ENCODE assay signal across 8 mouse cellular contexts in genomic region chr19:56549033-56549680, GRCm38 (mm10). TPM values are rescaled to one million over a fixed set of nuclear protein-coding genes. Genes with fewer than 3 reads are reported as not detected.
A peak's percentile ranks its signal among the peaks of the same experiment; 100 is the strongest.
DNase-seq lines count a peak whose midpoint lies in the region; ATAC-seq and TF ChIP-seq lines count a peak whose summit lies in the region.

No protein-coding gene starts in this region.

- no peak for TF ChIP-seq POLR2A in lung, adult 2 months (IDR thresholded peaks at IDR 0.05; ENCODE audit: borderline replicate concordance, extremely low read depth, low read depth, low read length)

- no peaks in the 10 kb centered on the region for H3K27me3 ChIP-seq in embryonic facial prominence, embryonic 14.5 days (replicated peaks; ENCODE audit: control insufficient read depth, insufficient read depth, low read length)
- no peaks in the 10 kb centered on the region for H3K27me3 ChIP-seq in intestine, embryonic 15.5 days (replicated peaks)
- H3K27me3 ChIP-seq in midbrain, embryonic 11.5 days (ENCODE audit: control insufficient read depth, insufficient read depth, low read length) = no peaks in the 10 kb centered on the region

- TF ChIP-seq CTCF in lung, adult 2 months (IDR thresholded peaks at IDR 0.05; ENCODE audit: insufficient read depth, low read length) = no peak

- WGBS in lung, adult 2 months = 13% methylated on average over 18 of the region's 18 CpGs
- 17% methylated on average over 18 of the region's 18 CpGs for WGBS in embryonic facial prominence, embryonic 14.5 days
- WGBS in intestine, embryonic 15.5 days = 17% methylated on average over 18 of the region's 18 CpGs
- 33% methylated on average over 18 of the region's 18 CpGs for WGBS in midbrain, embryonic 11.5 days

- peak overlapping the region; percentile 98 for H3K4me3 ChIP-seq in lung, adult 2 months (replicated peaks; ENCODE audit: extremely low read depth, low read depth, low read length)
- H3K4me3 ChIP-seq in embryonic facial prominence, embryonic 14.5 days (ENCODE audit: low read depth, low read length) = peak overlapping the region; percentile 95
- peak overlapping the region; percentile 90 for H3K4me3 ChIP-seq in intestine, embryonic 15.5 days (replicated peaks)
- H3K4me3 ChIP-seq in midbrain, embryonic 11.5 days (ENCODE audit: low read depth, low read length) = peak overlapping the region; percentile 74

- H3K4me2 ChIP-seq in embryonic facial prominence, embryonic 14.5 days (ENCODE audit: low read depth, low read length) = peak overlapping the region; percentile 84
- peak overlapping the region; percentile 88 for H3K4me2 ChIP-seq in intestine, embryonic 15.5 days (replicated peaks)
- peak overlapping the region; percentile 67 for H3K4me2 ChIP-seq in midbrain, embryonic 11.5 days

- peaks cover 10% of the 10 kb centered on the region for H3K4me1 ChIP-seq in lung, adult 2 months (ENCODE audit: control insufficient read depth, insufficient read depth, low read length)
- peaks cover 12% of the 10 kb centered on the region for H3K4me1 ChIP-seq in embryonic facial prominence, embryonic 14.5 days (ENCODE audit: control insufficient read depth, insufficient read depth, low read length)
- peaks cover 12% of the 10 kb centered on the region; the same call in 1 of the 2 replicates for H3K4me1 ChIP-seq in intestine, embryonic 15.5 days (replicated peaks)
- H3K4me1 ChIP-seq in midbrain, embryonic 11.5 days (ENCODE audit: control insufficient read depth, insufficient read depth, low read length) = peaks cover 11% of the 10 kb centered on the region

- H3K27ac ChIP-seq in embryonic facial prominence, embryonic 14.5 days (replicated peaks; ENCODE audit: low read depth, low read length) = peak overlapping the region; percentile 97
- peak overlapping the region; percentile 99 for H3K27ac ChIP-seq in intestine, embryonic 15.5 days
- H3K27ac ChIP-seq in midbrain, embryonic 11.5 days (ENCODE audit: low read depth, low read length) = no peak overlapping the region

- ATAC-seq in embryonic facial prominence, embryonic 14.5 days (ENCODE audit: low read depth) = no peak
- peak; percentile 1; the same call in 1 of the 2 replicates for ATAC-seq in intestine, embryonic 15.5 days
- peak; percentile 19; the same call in 1 of the 2 replicates for ATAC-seq in midbrain, embryonic 11.5 days (ENCODE audit: low FRiP score)
- no peak for ATAC-seq in monocyte, adult 5-6 weeks (replicated peaks; ENCODE audit: insufficient number of reproducible peaks, low FRiP score, low TSS enrichment, poor library complexity, severe bottlenecking)

- H3K9ac ChIP-seq in embryonic facial prominence, embryonic 14.5 days (ENCODE audit: low read depth, low read length) = peak overlapping the region; percentile 99
- H3K9ac ChIP-seq in intestine, embryonic 15.5 days = peak overlapping the region; percentile 98
- peak overlapping the region; percentile 90 for H3K9ac ChIP-seq in midbrain, embryonic 11.5 days (ENCODE audit: low read length)

- DNase-seq in lung, adult 2 months = no peak
- DNase-seq in lung, postnatal 10 days = no peak
- DNase-seq in embryonic facial prominence, embryonic 14.5 days (ENCODE audit: low spot score) = no peak
- DNase-seq in midbrain, embryonic 11.5 days (ENCODE audit: low spot score, missing footprints) = peak; percentile 88
- no peak for DNase-seq in left cerebral cortex, adult 11 months (ENCODE audit: low spot score)
- DNase-seq in ovary, postnatal 14 days (ENCODE audit: low spot score) = no peak

- H3K36me3 ChIP-seq in embryonic facial prominence, embryonic 14.5 days (ENCODE audit: control insufficient read depth, insufficient read depth, low read length) = peaks cover 40% of the 10 kb centered on the region
- H3K36me3 ChIP-seq in intestine, embryonic 15.5 days = peaks cover 8% of the 10 kb centered on the region
- H3K36me3 ChIP-seq in midbrain, embryonic 11.5 days (ENCODE audit: control insufficient read depth, insufficient read depth, low read length) = peaks cover 10% of the 10 kb centered on the region

- H3K9me3 ChIP-seq in embryonic facial prominence, embryonic 14.5 days (ENCODE audit: control insufficient read depth, low read length) = no peaks in the 10 kb centered on the region
- H3K9me3 ChIP-seq in intestine, embryonic 15.5 days = no peaks in the 10 kb centered on the region
- H3K9me3 ChIP-seq in midbrain, embryonic 11.5 days (ENCODE audit: control insufficient read depth, low read length) = no peaks in the 10 kb centered on the region

RNA-seq across cellular contexts. Expression of gene Nhlrc2, which starts 1.1 kb away (rescaled TPM):
- polyA plus RNA-seq in lung, adult 2 months (2012; rRNA removed) = 17.3 and 28.9 TPM in 2 replicates
- 13.1 and 13.9 TPM in 2 replicates for polyA plus RNA-seq in embryonic facial prominence, embryonic 14.5 days (2014; fragmentation: Nextera tagmentation; extraction: Ambion mirVana)
- 14.1 and 15.9 TPM in 2 replicates for polyA plus RNA-seq in intestine, embryonic 15.5 days (2015; fragmentation: Nextera tagmentation; extraction: Ambion mirVana)
- 13.3 and 14.7 TPM in 2 replicates for polyA plus RNA-seq in midbrain, embryonic 11.5 days (2014; fragmentation: Nextera tagmentation; extraction: Ambion mirVana)
- total RNA-seq in monocyte, adult 5-6 weeks (2017) = 20.5 to 39.8 TPM (median 25.3 TPM) in 3 replicates

RNA-seq across cellular contexts. Expression of gene Dclre1a, which starts 1.1 kb away (rescaled TPM):
- polyA plus RNA-seq in lung, adult 2 months (2012; rRNA removed) = 5.1 and 6.3 TPM in 2 replicates
- 12.8 and 16.6 TPM in 2 replicates for polyA plus RNA-seq in embryonic facial prominence, embryonic 14.5 days (2014; fragmentation: Nextera tagmentation; extraction: Ambion mirVana)
- 22.4 and 25.1 TPM in 2 replicates for polyA plus RNA-seq in intestine, embryonic 15.5 days (2015; fragmentation: Nextera tagmentation; extraction: Ambion mirVana)
- 16.5 and 21.0 TPM in 2 replicates for polyA plus RNA-seq in midbrain, embryonic 11.5 days (2014; fragmentation: Nextera tagmentation; extraction: Ambion mirVana)
- 6.1 to 14.0 TPM (median 8.7 TPM) in 3 replicates for total RNA-seq in monocyte, adult 5-6 weeks (2017)

Comparison
In these comparisons a context has a peak if more than half of its experiments do, and no peak if none do; other contexts are left out.
1. ATAC-seq: peak in intestine, embryonic 15.5 days (single experiment) and midbrain, embryonic 11.5 days (single experiment); none in embryonic facial prominence, embryonic 14.5 days (single experiment) and monocyte, adult 5-6 weeks (single experiment).
2. Peak in every context shown above with its lines, with median percentiles within 50 percentile points of each other: H3K4me3 ChIP-seq, H3K4me2 ChIP-seq and H3K9ac ChIP-seq.